Mouse (Mus musculus) CH12.LX (cell line): ENCODE measurements at regions not wholly inside any gene's neighbourhood (a gene's known extent, or its start where the extent isn't known, plus 50 kb on each side); places are given as distances from the start of the nearest gene placed in this dataset.

ENCODE experiments used
- CHD2 ChIP-seq: IDR thresholded peaks from 2 replicates; pipeline ENCODE4 v1.6.1; 2011; ENCODE audit warnings: low read length, improper control_type of control experiment
- CTCF ChIP-seq, 2 experiments: IDR thresholded peaks in 1 of 2; conservative IDR thresholded peaks in 1 of 2; 2 replicates each; pipeline ENCODE4 v1.5.1; 2011 to 2012; ENCODE audit warnings: low read depth in 2 of 2, low read length in 2 of 2, improper control_type of control experiment in 1 of 2, inconsistent platforms in 1 of 2, mild to moderate bottlenecking in 1 of 2, moderate library complexity in 1 of 2
- E2F4 ChIP-seq: IDR thresholded peaks from 2 replicates; pipeline ENCODE4 v1.6.1; 2011; ENCODE audit warnings: low read depth, low read length, improper control_type of control experiment; ENCODE audit not compliant: insufficient replicate concordance
- GABPA ChIP-seq: IDR thresholded peaks from 2 replicates; pipeline ENCODE4 v1.6.1; 2012; ENCODE audit warnings: low read depth, low read length, improper control_type of control experiment, inconsistent platforms; ENCODE audit not compliant: insufficient replicate concordance
- IRF4 ChIP-seq: IDR thresholded peaks from 2 replicates; pipeline ENCODE4 v1.6.1; 2014; ENCODE audit warnings: low read depth, mild to moderate bottlenecking, inconsistent platforms, low read length, improper control_type of control experiment
- POLR2AphosphoS2 ChIP-seq: IDR thresholded peaks from 2 replicates; pipeline ENCODE4 v1.6.1; 2011; ENCODE audit warnings: low read depth, low read length, improper control_type of control experiment
- USF1 ChIP-seq: IDR thresholded peaks from 2 replicates; pipeline ENCODE4 v1.6.1; 2014; ENCODE audit warnings: low read depth, mild to moderate bottlenecking, inconsistent platforms, low read length, improper control_type of control experiment
- ZMIZ1 ChIP-seq: IDR thresholded peaks from 2 replicates; pipeline ENCODE4 v1.6.1; 2012; ENCODE audit warnings: low read depth, mild to moderate bottlenecking, inconsistent platforms, low read length, improper control_type of control experiment

GRCm38 (mm10) chr16:93520481-93520880 is 83.4 kb downstream of the Setd4 start:
- TF ChIP-seq USF1 (no peak), CTCF (conservative IDR thresholded peaks at IDR 0.05 in 1 of 2, IDR thresholded peaks at IDR 0.05 in 1 of 2; ENCODE audit: low read depth in 2 of 2, low read length in 2 of 2) (no peak), ZMIZ1 (no peak), CHD2 (no peak), GABPA (no peak), IRF4 (no peak; the same call in 1 of the 2 replicates), E2F4 (no peak), POLR2AphosphoS2 (no peak)
